Mouse (Mus musculus) lung, postnatal 25 days (tissue): ENCODE results near the gene Nlgn3.

Experiments
- DNase-seq: peaks from one replicate; pipeline ENCODE4 v3.0.0; 2022; ENCODE audit warnings: low spot score

The Nlgn3 gene

DNA sequence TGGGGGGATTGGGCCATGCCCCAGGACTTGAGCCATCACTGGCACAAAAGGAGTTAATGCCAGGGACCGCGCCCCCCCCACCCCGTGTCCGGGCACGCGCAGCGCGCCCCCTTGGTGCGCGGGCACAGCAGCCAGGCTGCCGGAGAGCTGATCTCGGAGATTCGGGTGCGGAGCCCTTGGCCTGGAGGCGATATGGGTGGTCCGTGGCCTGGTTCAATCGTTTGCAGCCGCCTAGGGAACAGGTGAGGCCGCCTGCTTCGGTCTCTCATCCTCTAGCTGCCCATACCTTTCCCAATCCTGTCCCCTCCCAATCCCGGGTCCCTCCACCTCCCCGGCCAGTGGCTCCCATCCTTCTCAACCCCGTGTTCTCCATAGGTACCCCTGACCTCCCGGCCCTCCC is at the start of gene Nlgn3:
Gene Nlgn3, plus strand, starts transcription at position 114 of the 400 bp plus-strand sequence.
- no peak for DNase-seq

DNA sequence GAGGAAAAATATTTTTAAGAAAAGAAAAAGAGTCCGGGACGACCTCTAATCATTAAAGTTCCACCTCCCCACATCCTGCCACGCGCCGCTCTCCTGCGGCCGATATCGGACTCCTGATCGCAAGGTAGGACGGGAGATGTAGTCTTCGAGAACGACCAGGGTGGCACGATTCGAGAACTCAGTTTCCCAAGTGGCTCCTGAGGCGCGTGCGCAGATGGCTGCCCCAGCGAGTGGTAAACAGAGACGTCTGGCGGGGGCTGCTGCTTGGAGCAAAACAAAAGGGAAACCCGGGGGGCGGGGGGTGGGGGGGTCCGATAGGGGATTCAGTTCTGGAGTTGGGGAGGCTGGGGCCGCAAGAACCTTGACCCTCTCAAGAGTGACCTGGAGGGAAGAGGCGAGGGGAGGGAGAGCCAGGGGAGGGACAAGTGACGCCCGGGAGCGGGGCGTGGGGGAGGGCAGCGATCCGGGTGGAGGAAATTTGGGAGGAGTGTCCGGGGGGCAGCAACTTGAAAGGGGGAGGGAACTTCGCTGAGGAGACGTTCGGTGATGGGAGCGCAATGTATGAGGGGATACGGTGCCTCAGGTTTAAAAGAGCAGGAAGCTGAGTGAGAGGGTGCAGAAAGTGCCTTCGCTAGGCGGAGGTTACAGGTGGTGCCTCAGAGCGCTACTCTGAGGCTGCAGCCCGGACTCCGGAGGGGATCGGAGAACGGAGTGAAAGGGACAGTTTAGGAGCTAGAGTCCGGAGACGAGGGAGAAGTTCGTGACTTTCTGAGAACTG is 44.8 kb upstream of the Nlgn3 start, which contains the start of gene Foxo4:
Gene Foxo4, plus strand, starts transcription at position 577 of the 778 bp plus-strand sequence.
- peak; percentile 92 for DNase-seq

DNA sequence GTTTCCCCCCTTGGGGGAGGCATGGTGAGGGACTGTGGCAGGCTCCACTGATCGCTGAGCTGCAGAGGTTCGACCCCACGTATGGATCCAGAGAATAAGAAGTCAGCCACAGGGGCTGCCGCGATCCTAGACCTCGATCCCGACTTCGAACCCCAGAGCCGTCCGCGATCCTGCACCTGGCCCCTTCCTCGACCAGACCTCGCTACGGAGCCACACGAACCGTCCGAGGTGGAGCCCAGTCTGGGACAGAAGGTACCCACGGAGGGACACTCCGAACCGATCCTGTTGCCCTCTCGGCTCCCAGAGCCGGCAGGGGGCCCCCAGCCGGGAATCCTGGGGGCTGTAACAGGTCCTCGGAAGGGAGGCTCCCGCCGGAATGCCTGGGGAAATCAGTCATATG is 44.2 kb upstream of the Nlgn3 start:
- DNase-seq, result no peak

DNA sequence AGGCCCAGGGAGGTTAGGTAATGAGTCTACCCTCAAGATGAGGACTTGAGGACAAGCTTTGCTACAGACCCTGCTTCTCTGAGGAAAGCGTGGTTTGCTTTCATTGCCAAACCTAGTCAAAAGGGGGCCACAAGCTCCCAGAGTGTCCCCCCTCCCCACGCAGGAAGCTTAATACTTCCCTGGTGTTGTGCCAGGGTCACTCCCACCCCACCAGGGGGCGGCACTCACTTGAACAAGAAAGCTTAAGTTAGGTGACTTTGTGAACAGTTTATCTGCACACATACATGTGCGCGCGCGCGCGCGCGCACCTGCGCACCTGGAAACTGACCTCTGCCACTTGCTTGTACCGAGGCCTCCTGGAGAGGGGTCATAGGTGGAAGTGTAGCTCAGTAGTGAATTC is 42.4 kb upstream of the Nlgn3 start:
- no peak for DNase-seq

DNA sequence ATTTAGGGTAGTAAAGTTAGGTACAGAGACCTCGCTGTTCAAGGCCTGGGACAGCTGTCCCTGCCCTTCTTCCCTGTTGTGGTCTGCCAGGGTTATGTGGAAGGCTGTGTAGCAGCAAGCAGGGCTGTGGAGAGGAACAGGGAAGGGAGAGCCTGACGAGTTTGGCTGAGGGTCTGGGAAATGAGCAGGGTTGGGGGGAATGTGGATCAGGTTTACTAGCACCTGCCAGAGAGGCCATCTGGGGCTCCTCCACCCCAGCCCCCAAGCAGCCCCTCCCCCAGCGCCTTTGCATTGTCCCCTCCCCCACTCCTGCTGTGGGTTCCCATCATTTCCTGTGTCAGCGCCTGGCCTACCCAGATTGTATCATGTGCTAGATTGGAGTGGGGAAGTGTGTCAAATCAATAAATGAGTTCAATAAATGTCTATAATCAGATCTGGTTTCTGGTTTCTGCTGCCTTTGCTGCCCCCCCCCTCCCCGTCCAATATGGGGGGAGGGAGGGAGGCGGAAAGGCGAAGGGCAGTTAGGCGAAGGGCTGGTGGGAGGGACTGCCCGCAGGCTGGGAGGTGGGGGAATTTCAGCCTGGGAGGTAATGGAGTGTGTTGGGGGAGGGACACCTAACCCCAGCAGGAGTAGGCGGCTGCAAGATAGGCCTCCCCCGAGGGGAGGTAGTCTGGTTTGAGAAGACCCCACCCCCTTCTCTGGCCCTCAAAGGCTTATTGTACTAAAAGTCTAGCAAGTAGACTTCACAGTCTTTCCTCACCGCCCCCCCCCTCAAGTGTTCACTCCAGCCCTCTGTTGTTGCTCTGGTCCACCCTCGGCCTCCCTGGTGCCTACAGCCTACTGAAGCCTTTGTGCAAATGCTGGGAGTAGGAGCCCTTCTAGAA is 38.3 kb upstream of the Nlgn3 start:
- DNase-seq, result no peak

DNA sequence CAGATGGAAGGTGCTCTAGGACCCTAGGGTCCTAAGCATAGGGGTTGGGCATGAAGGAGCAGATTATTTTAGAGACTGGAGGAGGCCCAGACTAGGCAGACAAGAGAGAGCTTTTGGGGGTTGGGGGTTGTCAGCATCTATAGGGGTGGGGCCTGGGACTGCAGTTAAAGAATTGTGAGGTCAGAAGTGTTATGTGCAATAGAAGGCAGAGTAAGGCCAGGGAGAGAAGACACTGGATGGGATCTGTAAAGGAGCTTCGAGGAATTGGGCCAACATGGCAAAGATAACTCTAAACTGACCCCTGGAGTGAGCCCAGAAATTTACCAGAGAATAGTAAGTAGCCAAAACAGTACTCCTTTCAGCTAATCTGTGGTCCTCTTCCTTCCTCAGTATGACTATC is 35.1 kb upstream of the Nlgn3 start, which contains the start of gene Gm614:
Gene Gm614, minus strand, starts transcription at position 101 of the 400 bp plus-strand sequence.
- DNase-seq, result no peak

DNA sequence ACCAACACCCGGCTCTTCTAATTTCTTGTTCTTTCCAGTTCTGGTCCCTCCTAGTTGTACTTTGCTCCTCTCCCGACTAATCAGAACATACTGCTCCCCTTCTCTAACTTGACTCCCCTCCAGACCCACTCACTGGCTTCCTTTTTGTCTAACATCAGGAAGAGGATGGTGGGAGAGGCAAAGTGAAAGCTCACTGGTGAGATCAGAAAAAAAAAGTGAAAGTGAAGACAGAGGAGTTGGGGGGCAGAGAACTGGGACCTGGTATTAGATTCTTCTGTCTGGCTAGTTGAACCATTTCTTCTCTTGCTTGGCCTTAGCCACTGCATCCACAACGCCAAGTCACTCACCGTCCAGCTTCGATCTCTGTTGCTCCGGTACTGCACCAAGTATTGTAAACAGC is 32.3 kb upstream of the Nlgn3 start:
- no peak for DNase-seq

DNA sequence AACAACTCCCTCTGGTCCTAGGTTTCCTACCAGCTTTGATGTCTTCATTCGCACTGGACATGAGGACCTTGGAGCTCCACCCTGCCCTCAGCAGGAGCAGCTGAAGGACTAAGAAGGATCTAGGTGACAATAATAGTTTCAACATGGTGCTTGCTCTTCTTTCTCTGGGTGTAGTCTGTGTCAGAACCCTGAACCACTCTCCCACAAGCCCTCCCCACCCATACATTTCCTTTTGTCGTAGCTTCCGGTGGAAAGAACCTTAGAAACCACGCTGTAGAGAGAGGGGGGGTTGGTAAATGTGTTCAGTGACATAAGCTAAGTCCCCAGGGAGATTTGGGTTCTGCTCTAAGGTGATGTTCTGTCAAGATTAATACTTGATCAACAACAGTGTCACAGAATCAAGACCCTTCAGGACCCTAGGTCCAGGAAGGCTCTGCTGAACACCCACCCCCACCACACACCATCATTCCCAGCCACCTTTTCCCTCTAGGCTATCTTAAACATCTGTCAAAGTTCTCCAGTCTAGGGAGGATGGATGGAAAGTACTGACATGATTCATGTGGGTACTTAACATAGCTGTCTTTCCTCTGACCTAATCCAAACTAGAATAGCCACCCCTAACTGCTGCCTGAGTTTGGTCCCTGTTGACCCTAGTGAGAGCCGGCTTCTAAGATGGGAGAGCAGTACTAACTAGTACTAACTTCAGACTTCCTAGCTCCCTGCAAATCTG is 30.8 kb upstream of the Nlgn3 start, which contains the start of gene Il2rg:
Gene Il2rg, minus strand, starts transcription at position 231 of the 730 bp plus-strand sequence.
- peak; percentile 55 for DNase-seq

DNA sequence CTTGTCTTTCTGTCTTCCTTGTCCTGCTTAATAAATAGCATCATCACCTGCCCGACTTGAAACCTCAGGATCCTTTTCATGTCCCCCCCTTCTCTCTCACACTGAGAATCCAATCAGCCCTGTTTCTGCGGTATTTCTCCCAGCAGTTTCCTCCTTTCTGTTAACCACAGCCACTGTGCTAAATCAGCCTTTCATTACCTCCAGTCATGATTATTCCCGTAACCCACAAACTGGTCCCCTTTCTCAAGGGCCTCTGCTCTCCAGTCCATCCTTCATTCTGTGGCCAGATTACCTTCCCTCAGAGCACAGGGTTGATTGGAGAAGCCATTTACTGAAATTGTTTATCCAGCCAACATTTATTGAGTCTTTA is 30.2 kb upstream of the Nlgn3 start, which contains the start of gene Gm20489:
Gene Gm20489, minus strand, starts transcription at position 269 of the 370 bp plus-strand sequence.
- DNase-seq, result no peak

DNA sequence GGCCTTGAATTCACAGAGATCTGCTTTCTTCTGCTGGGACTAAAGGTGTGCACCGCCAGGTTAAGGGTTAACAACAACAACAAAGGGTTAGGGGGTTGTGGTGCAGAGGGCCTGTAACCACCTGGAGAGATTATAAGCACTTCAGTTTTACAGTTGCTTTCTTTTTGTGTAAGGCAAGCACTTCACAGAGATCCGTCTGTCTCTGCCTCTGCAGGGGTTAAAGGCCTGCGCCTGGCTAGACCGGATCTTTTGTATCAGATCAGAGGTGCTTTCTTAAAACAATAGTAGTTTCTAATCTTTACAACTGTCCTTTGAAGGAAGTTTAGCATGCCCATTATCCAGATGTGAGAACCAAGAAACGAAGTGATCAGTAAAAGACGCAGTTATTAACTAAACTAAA is 25.6 kb upstream of the Nlgn3 start:
- no peak for DNase-seq

DNA sequence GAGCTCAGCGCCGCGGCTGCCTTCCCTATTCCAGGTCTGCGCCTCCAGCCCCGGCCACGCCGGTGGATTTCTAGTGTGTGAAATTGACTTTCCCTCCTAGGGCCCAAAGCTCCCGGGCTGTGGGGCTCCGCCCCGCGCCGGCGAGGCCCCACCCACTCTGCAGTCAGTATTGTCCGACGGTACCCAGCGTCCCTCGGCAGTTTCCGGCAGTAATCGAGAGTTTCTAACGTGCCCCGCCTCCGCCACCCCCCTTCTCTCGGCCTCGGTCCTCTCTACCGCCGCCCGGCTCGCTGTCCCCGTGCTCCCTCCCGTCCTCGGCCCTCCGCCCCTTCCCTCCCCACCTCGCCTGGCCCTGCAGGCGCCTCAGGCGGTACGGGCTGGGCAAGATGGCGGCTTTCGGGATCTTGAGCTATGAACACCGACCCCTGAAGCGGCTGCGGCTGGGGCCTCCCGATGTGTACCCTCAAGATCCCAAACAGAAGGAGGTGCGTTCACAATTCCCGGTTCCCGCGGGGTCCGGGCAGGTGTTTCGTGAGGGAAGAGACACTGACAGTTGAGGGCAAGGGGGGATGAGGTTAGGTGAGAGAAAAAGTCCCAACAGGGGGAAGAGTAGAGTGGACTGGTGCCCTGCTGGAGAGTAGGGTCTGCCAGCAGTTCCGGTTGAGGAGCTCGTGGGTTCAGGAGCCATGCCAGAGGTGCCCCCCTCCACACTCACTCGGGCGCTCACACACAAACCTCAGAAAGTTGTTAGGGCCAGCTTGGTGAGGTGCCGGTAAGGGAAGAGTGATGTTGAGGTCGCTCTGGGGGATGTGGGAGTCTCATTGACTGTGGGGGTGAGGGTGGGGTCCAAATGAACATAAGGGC is 24.9 kb upstream of the Nlgn3 start, which contains the start of gene Med12:
Gene Med12, plus strand, starts transcription at position 156 of the 864 bp plus-strand sequence.
- DNase-seq, result peak; percentile 94

DNA sequence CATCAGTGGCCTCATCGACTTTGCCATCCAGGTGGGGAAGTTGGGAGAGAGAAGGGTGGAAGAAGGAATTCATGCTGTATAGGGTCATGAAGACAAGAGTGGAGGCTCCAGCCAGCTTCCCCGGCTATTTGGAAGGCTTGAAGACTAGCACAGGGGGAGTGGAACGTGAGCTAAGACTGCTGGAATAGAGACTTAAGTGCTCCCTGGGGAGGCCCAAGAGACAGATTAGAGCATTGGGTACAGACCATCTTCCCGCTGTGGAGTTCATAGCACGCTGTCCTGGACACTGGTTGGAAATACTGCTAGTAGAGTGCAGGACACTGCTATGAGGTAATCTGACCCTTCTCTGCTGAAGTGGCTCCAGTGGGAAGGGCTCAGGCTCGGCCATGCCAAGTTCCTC is 16.2 kb upstream of the Nlgn3 start:
- DNase-seq, result no peak

DNA sequence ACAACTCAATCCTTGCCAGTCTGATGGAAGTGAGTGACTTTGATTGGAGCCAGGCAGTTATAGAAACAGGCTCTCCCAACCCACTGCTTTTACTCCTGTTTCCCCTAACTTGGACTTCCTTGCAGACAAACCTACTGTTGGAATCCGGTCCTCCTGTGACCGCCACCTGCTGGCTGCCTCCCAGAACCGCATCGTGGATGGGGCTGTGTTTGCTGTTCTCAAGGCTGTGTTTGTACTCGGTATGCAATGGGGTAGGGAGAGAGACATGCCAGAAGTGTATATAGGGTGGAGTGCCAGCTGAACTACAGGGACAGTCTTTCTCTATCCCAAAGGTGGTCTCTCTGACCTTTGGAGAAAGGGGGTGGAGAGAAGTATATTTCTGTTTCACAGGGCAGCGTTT is 13.4 kb upstream of the Nlgn3 start:
- DNase-seq, result peak; percentile 57

DNA sequence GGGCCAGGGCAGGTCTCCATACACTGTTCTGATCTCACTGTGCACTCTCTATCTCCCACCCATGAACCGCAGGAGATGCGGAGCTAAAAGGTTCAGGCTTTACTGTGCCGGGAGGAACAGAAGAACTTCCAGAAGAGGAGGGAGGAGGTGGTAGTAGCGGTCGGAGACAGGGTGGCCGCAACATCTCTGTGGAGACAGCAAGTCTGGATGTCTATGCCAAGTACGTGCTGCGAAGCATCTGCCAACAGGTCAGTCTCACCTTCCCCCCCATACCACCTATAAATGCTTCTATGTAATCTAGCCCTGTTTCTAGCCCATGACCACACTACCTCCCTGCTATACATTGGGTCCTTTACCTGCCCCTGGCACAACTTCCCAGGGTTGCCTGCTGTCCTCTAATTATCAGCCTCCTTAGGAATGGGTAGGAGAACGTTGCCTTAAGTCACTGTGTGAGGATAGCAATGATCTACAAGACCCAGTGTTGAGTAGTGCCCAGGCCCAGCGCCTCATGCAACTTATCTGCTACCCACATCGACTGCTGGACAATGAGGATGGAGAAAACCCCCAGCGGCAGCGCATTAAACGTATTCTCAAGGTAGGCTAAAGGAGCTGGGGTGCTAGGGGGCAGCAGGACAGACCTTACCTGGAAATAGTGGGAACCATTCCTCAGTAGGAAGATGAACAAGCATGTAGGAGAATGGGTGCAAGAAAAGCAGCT is 12.9 kb upstream of the Nlgn3 start:
- no peak for DNase-seq

DNA sequence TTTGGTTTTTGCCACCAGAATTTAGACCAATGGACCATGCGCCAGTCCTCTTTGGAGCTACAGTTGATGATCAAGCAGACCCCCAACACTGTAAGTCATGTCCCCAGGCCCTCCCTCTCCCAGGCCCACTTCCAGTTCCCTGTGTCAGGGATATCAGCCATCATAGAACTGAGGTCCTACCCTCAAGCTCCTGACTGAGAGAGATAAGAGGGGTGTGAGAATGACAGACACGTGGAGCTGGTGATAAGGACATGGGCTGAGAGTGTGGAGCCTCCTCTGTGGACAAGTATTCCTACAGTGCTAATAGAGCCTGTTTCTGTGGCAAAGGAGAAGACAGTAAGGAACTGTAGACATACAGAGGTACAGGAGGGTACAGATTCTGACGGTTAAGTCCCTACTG is 11.4 kb upstream of the Nlgn3 start:
- DNase-seq, result no peak

DNA sequence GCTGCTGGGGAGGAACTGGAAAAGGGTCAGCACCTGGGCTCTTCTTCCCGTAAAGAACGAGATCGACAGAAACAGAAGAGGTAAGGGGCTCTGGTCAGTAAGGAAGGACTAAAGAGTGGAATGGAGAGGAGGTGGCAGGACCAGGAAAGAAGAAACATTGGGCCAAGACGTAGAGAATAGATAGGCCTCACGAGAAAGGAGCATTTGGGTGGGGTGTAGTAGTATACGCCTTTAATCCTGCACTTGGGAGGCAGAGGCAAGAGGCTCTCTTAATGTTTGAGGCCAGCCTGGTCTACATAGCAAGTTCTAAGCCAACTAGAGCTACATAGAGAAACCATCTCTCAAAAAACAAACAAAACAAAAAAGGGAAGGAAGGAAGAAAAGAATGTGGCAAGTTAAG is 10.5 kb upstream of the Nlgn3 start:
- DNase-seq, result no peak

DNA sequence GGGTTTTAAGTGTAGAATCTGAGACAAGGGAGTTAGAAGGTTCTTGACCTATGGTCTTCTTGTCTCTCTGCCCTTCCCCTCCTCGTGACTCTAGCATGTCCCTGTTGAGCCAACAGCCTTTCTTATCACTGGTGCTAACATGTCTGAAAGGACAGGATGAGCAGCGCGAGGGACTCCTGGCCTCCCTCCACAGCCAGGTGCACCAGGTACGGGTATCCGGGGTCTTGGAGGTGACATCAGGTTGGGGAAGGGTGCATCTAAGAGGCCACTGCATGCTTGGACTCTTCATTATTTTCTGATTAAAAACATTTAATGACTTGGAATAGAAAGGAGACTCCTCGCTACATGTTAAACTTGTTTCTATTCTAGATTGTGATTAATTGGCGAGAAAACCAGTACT is 9.9 kb upstream of the Nlgn3 start:
- no peak for DNase-seq

DNA sequence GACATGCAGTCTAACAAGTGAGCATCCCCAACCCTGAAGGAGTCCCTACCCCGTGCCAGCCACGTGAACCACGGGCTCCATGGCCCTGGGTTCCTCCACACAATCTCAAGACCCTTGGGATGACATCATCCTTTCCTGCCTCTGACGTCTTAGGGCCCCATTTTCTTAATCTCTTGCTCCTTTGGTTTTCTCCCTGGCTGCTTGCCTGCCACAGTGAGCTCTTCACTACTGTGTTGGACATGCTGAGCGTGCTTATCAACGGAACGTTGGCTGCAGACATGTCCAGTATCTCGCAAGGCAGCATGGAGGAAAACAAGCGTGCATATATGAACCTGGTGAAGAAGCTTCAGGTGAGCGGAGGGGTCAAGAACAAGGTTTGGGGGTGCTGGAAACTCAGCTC is 8.9 kb upstream of the Nlgn3 start:
- no peak for DNase-seq

DNA sequence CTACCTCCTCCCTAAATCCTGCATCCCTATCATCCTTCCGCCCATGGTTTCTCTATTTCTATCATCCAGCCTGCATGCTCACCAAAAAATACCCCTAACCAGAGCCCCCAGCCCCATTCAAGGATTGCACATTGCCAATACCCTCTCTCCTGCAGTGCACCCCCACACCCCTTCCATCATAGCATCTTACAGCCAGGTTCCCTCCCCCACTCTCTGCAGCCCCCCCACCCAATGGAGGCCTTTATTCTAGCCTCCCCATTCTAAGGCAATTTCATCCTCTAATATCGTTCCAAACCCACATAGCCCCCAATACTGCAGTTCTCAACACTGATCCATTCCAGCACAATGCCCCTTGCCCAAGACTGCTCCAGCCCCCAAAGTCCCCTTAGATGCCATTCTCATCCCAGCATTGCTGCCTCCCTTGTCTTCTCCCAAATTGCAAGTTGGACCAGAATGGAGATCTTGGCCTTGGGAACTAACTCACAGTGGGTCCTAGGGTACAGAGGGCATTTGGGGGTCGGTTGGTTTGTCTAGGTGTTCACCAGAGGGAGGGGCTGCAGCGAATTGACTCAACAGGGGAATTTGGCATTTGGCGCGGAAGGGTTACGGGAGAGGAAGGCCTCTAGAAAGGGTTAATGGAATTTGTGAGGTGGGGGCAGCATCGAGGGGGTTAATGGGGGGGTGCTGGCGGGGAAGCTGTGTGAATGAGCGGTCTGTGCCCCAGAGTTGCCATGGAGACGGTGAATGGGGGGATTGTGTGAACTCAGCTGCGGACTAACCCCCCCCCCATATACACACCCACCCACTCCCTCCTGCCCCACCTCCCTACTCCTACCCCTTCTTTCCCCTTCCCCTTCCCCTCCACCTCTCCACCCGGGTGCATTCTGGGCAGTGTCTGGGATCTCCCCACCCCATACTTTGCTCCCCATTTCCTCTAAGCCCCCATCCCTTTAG is 782 bp downstream of the Nlgn3 start:
- no peak for DNase-seq
